In the genomic region with DNA sequence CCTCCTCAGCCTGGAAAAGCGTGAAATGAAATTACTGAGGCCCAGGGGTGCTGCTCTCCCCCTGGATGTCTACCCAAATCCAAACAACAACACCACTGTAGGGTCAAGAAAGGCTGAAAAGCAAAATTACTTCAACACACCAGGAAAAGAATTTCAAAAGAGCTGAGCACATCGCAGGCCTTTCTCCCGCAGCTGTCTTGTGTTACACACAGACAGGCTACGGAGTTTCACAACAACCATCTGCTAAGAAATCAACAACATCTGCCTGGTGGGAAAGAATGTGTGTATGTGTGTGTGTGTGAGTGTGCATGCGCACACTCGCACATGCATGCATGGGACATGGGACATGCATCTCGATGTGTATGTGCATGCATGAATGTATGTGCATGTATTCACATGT, we compare ENCODE assay signal across 13 mouse cellular contexts.
"Had no signal": no experiment of that assay in that cellular context is flagged by ENCODE, and none has a peak within 500 bp of the region (broad histone marks: within the 10 kb centered on the region; RNA-seq: fewer than 3 reads in every experiment).

No protein-coding gene starts in this region.

- H3K36me3 ChIP-seq: intestine, embryonic 15.5 days; liver, embryonic 15.5 days; midbrain, embryonic 13.5 days had no signal

- DNase-seq: kidney, adult 18-20 months; kidney, postnatal 10 days; lung, embryonic 14.5 days; right cerebral cortex, postnatal 25 days; thymus, adult 2 months; thymus, postnatal 25 days had no signal

- H3K27ac ChIP-seq: intestine, embryonic 15.5 days; left cerebral cortex, adult 2 months; liver, embryonic 15.5 days; macrophage; midbrain, embryonic 13.5 days; stomach, postnatal 0 days had no signal

- H3K4me1 ChIP-seq: intestine, embryonic 15.5 days; liver, embryonic 15.5 days had no signal

- H3K27me3 ChIP-seq: intestine, embryonic 15.5 days; liver, embryonic 15.5 days; midbrain, embryonic 13.5 days had no signal

- H3K9me3 ChIP-seq: intestine, embryonic 15.5 days; liver, embryonic 15.5 days; midbrain, embryonic 13.5 days had no signal

- H3K4me3 ChIP-seq: intestine, embryonic 15.5 days; left cerebral cortex, adult 2 months; liver, embryonic 15.5 days; midbrain, embryonic 13.5 days had no signal

- ATAC-seq: intestine, embryonic 15.5 days; midbrain, embryonic 13.5 days had no signal

- H3K9ac ChIP-seq: intestine, embryonic 15.5 days; liver, embryonic 15.5 days; lung, embryonic 14.5 days; midbrain, embryonic 13.5 days had no signal

- H3K4me2 ChIP-seq: intestine, embryonic 15.5 days; liver, embryonic 11.5 days; liver, embryonic 15.5 days; lung, embryonic 14.5 days; midbrain, embryonic 13.5 days had no signal
